Mouse (Mus musculus) yolk sac, embryonic 10.5 days (tissue): ENCODE measurements at regions not wholly inside any gene's neighbourhood (a gene's known extent, or its start where the extent isn't known, plus 50 kb on each side); places are given as distances from the start of the nearest gene placed in this dataset.

Source experiments
- DNase-seq: peaks from one replicate; pipeline ENCODE4 v3.0.0-alpha.2; 2017; ENCODE audit warnings: low spot score

GRCm38 (mm10) chr3:142940874-142941273 lies 59.1 kb upstream of the Pkn2 start:
- DNase-seq, result no peak

- no peak for DNase-seq
Measured at GRCm38 (mm10) chr3:142939773-142940172, 58.0 kb upstream of the Pkn2 start.

- no peak for DNase-seq
Measured at GRCm38 (mm10) chr3:142935949-142936348, 54.1 kb upstream of the Pkn2 start.

GRCm38 (mm10) chr3:142934326-142934725 lies 52.5 kb upstream of the Pkn2 start:
- no peak for DNase-seq

GRCm38 (mm10) chr3:142933684-142934259 lies 52.0 kb upstream of the Pkn2 start:
- DNase-seq, result no peak
